Mouse (Mus musculus) ES-E14 (cell line): ENCODE results near the gene Inafm2. TPM values are rescaled to one million over a fixed set of nuclear protein-coding genes. Genes with fewer than 3 reads are reported as not detected.

Experiments used
- DNase-seq: peaks from one replicate; pipeline ENCODE4 v3.0.0-alpha.2; 2013; ENCODE audit warnings: low read depth, low spot score
- H3K27ac ChIP-seq: 2 replicates; pipeline ENCODE4 v1.5.1; 2012; ENCODE audit warnings: low read depth, mild to moderate bottlenecking, low read length, moderate library complexity, mixed read lengths; ENCODE audit not compliant: poor library complexity, insufficient read depth, severe bottlenecking
- H3K36me3 ChIP-seq: 2 replicates; pipeline ENCODE4 v1.6.1; 2012; ENCODE audit warnings: mild to moderate bottlenecking, low read length, moderate library complexity, mixed read lengths; ENCODE audit not compliant: control insufficient read depth, poor library complexity, insufficient read depth, severe bottlenecking
- H3K4me1 ChIP-seq, 2 experiments: fragments of 150-350 bp in 1 of 2; sonication (generic) in 1 of 2; 2 replicates each; pipeline ENCODE4 v1.6.1; 2012; ENCODE audit warnings: low read length in 2 of 2, mild to moderate bottlenecking in 1 of 2, mixed read lengths in 1 of 2; ENCODE audit not compliant: control insufficient read depth in 2 of 2, insufficient read depth in 2 of 2, poor library complexity in 1 of 2
- H3K4me3 ChIP-seq, 2 experiments: fragments of 150-350 bp in 1 of 2; sonication (generic) in 1 of 2; 2 replicates each; pipeline ENCODE4 v1.5.1; 2012; ENCODE audit warnings: low read length in 2 of 2, low read depth in 1 of 2, mild to moderate bottlenecking in 1 of 2, mixed read lengths in 1 of 2; ENCODE audit not compliant: insufficient read depth in 1 of 2, poor library complexity in 1 of 2, severe bottlenecking in 1 of 2
- H3K9ac ChIP-seq: 2 replicates; pipeline ENCODE4 v1.6.1; 2012; ENCODE audit warnings: low read depth, mild to moderate bottlenecking, low read length, mixed read lengths; ENCODE audit not compliant: poor library complexity, insufficient read depth, severe bottlenecking
- H3K9me3 ChIP-seq: fragments of 150-350 bp; sonication (generic); 2 replicates; pipeline ENCODE4 v1.6.1; 2012; ENCODE audit warnings: low read depth, mild to moderate bottlenecking, low read length; ENCODE audit not compliant: control insufficient read depth, insufficient read depth
- CHD2 ChIP-seq: IDR thresholded peaks from 2 replicates; pipeline ENCODE4 v1.6.1; 2014; ENCODE audit warnings: mild to moderate bottlenecking, low read depth, low read length, inconsistent platforms
- HCFC1 ChIP-seq: IDR thresholded peaks from 2 replicates; pipeline ENCODE4 v1.6.1; 2012; ENCODE audit warnings: low read length, inconsistent platforms, borderline replicate concordance; ENCODE audit not compliant: insufficient read depth
- MAFK ChIP-seq: IDR thresholded peaks from 2 replicates; pipeline ENCODE4 v1.6.1; 2014; ENCODE audit warnings: mild to moderate bottlenecking, low read depth, low read length, inconsistent platforms; ENCODE audit not compliant: insufficient read depth
- ZC3H11A ChIP-seq: IDR thresholded peaks from 2 replicates; pipeline ENCODE4 v1.6.1; 2012; ENCODE audit warnings: low read depth, mild to moderate bottlenecking, inconsistent platforms, low read length, borderline replicate concordance
- ZNF384 ChIP-seq: IDR thresholded peaks from 2 replicates; pipeline ENCODE4 v1.6.1; 2012; ENCODE audit warnings: low read depth, low read length, inconsistent platforms
- in situ Hi-C, 2 experiments: fragments of 600-800 bp; cut with MboI; formaldehyde crosslinking; loops; one replicate each; pipeline ENCODE4 v1.15.1; 2025; ENCODE audit warnings: low sequenced_read_pairs in 2 of 2, inconsistent platforms in 1 of 2; ENCODE audit not compliant: unreplicated experiment in 2 of 2
- total RNA-seq: library from RNA; depleted of rRNA; stranded (reverse); fragments of 300-350 nt; gene quantifications from 2 replicates; pipeline ENCODE4 v1.2.3, GENCODE M21; 2012

Inafm2 gene
- total RNA-seq, 1 experiment: 2.7 TPM

- Histone ChIP-seq H3K9ac (no peak overlapping the region), H3K9me3 (no peaks in the 10 kb centered on the region), H3K4me3 (no peak overlapping the region), H3K36me3 (no peaks in the 10 kb centered on the region), H3K27ac (no peak overlapping the region), H3K4me1 (no peaks in the 10 kb centered on the region)
- in situ Hi-C loops: no loop called here
- TF ChIP-seq HCFC1 (no peak), CHD2 (no peak), MAFK (no peak), ZNF384 (no peak), ZC3H11A (no peak)
- no peak for DNase-seq
These were observed 30.3 kb downstream of the Inafm2 start for GRCm38 (mm10) chr2:118775846-118776245.

DNA sequence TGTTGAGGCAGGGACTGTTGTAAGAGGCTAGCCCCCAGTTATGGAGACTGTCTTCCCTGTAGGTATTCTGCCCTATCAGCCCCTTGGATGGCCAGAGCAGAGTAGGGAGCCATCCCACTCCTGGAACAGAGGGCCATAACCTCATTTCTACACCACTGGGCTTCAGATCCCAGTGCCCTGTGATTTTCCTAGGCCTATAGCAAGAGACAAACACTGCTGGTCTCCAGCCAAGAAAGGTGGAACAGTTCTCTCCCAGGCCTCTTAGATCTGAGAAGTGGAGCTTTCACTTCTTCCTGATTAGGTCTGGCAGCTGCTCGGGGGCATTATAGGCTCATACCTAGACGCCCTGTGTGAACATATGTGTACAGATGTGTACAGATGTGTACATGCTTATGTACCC is 30.7 kb downstream of the Inafm2 start:
- Histone ChIP-seq H3K4me3 (no peak overlapping the region), H3K4me1 (no peaks in the 10 kb centered on the region), H3K36me3 (no peaks in the 10 kb centered on the region), H3K9ac (no peak overlapping the region), H3K9me3 (no peaks in the 10 kb centered on the region), H3K27ac (no peak overlapping the region)
- DNase-seq: no peak
- TF ChIP-seq MAFK (no peak), HCFC1 (no peak), ZC3H11A (no peak), ZNF384 (no peak), CHD2 (no peak)
- in situ Hi-C loops: no loop called here

- H3K4me3 ChIP-seq: no peak overlapping the region
- H3K27ac ChIP-seq: no peak overlapping the region
- H3K9ac ChIP-seq: no peak overlapping the region
- no peaks in the 10 kb centered on the region for H3K36me3 ChIP-seq
- H3K9me3 ChIP-seq: no peaks in the 10 kb centered on the region
- no peak for DNase-seq
- no peaks in the 10 kb centered on the region for H3K4me1 ChIP-seq
- TF ChIP-seq ZNF384: no peak
- TF ChIP-seq CHD2: no peak
- no peak for TF ChIP-seq ZC3H11A
- TF ChIP-seq HCFC1: no peak
- no peak for TF ChIP-seq MAFK
- in situ Hi-C loops: no loop called here
These were observed 32.9 kb downstream of the Inafm2 start for GRCm38 (mm10) chr2:118778418-118778817.

DNA sequence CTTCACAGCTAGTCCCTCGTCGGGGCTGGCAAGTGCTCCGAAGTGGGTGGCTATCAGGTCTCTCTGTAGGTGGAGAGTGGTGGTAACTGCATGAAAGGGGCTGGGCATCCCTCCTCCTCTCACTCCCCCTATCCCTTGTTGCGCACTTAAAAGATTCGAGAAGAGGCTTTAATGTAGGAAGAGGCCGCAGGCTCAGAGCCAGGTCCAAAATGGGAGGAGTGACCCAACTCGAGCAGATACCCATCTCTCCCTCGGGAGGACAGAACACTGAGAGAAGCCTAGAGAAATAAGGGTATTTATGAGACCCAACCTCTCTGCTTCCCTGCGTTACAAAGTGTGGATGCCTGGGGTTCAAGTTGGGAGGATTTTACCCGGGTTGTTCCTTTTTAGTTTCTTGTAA is 33.5 kb downstream of the Inafm2 start:
- in situ Hi-C loops: no loop called here
- no peak overlapping the region for H3K27ac ChIP-seq
- H3K4me3 ChIP-seq: peak overlapping the region in 1 of 2 experiments; percentile 21; a peak in 2 of 4 replicates
- no peaks in the 10 kb centered on the region for H3K36me3 ChIP-seq
- no peak overlapping the region; the same call in 1 of the 2 replicates for H3K9ac ChIP-seq
- H3K4me1 ChIP-seq: no peaks in the 10 kb centered on the region
- H3K9me3 ChIP-seq: no peaks in the 10 kb centered on the region
- DNase-seq: no peak
- no peak for TF ChIP-seq CHD2
- TF ChIP-seq HCFC1: no peak
- TF ChIP-seq MAFK: no peak
- TF ChIP-seq ZNF384: no peak
- TF ChIP-seq ZC3H11A: no peak
